Mouse (Mus musculus): ENCODE data around the gene Dck.

The Dck gene

GRCm38 (mm10) chr5:88790675-88791074 lies 25.9 kb downstream of the Dck start:
- no peak for DNase-seq (ENCODE audit: extremely low read depth, insufficient read length, low spot score)

- peak; percentile 29 for DNase-seq (ENCODE audit: extremely low read depth, insufficient read length, low spot score)
These were observed 26.8 kb downstream of the Dck start for GRCm38 (mm10) chr5:88791256-88792245.

GRCm38 (mm10) chr5:88793676-88794075 lies 28.9 kb downstream of the Dck start:
- no peak for DNase-seq (ENCODE audit: extremely low read depth, insufficient read length, low spot score)

GRCm38 (mm10) chr5:88795910-88796584 lies 31.3 kb downstream of the Dck start:
- DNase-seq (ENCODE audit: extremely low read depth, insufficient read length, low spot score) = no peak

GRCm38 (mm10) chr5:88796588-88796987 lies 31.8 kb downstream of the Dck start:
- no peak for DNase-seq (ENCODE audit: extremely low read depth, insufficient read length, low spot score)

- DNase-seq (ENCODE audit: extremely low read depth, insufficient read length, low spot score) = no peak
These were observed 32.3 kb downstream of the Dck start for GRCm38 (mm10) chr5:88797121-88797520.

GRCm38 (mm10) chr5:88805616-88806015 lies 40.8 kb downstream of the Dck start:
- no peak for DNase-seq (ENCODE audit: extremely low read depth, insufficient read length, low spot score)

GRCm38 (mm10) chr5:88806278-88806677 lies 41.5 kb downstream of the Dck start:
- DNase-seq (ENCODE audit: extremely low read depth, insufficient read length, low spot score) = no peak

- no peak for DNase-seq (ENCODE audit: extremely low read depth, insufficient read length, low spot score)
These were observed 42.5 kb downstream of the Dck start for GRCm38 (mm10) chr5:88807342-88807741.

GRCm38 (mm10) chr5:88813188-88813587 lies 48.4 kb downstream of the Dck start:
- no peak for DNase-seq (ENCODE audit: extremely low read depth, insufficient read length, low spot score)

GRCm38 (mm10) chr5:88814552-88814951 lies 49.8 kb downstream of the Dck start:
- no peak for DNase-seq (ENCODE audit: extremely low read depth, insufficient read length, low spot score)

- no peak for DNase-seq (ENCODE audit: extremely low read depth, insufficient read length, low spot score)
These were observed 56.7 kb downstream of the Dck start for GRCm38 (mm10) chr5:88821542-88821941.

GRCm38 (mm10) chr5:88824838-88825237 lies 60.0 kb downstream of the Dck start:
- no peak for DNase-seq (ENCODE audit: extremely low read depth, insufficient read length, low spot score)

- DNase-seq (ENCODE audit: extremely low read depth, insufficient read length, low spot score) = no peak
These were observed 65.2 kb downstream of the Dck start for GRCm38 (mm10) chr5:88829835-88830571.

GRCm38 (mm10) chr5:88830880-88831279 lies 66.1 kb downstream of the Dck start:
- DNase-seq (ENCODE audit: extremely low read depth, insufficient read length, low spot score) = no peak

- DNase-seq (ENCODE audit: extremely low read depth, insufficient read length, low spot score) = no peak
These were observed 67.1 kb downstream of the Dck start for GRCm38 (mm10) chr5:88831935-88832334.
